Mouse (Mus musculus): ENCODE data around the gene Chaf1a. TPM values are rescaled to one million over a fixed set of nuclear protein-coding genes. Genes with fewer than 3 reads are reported as not detected.
A peak's percentile ranks its signal among the peaks of the same experiment; 100 is the strongest.
"Not testable (repeated sequence)": the region's sequence is repeated elsewhere in the genome, so short reads cannot be mapped to it uniquely, and the experiment has no call there.

The Chaf1a gene
- polyA plus RNA-seq, 1 experiment from 2014 or later: 5.0 TPM

- Histone ChIP-seq H3K9ac (ENCODE audit: low read length) (no peak overlapping the region), H3K27me3 (ENCODE audit: control insufficient read depth, insufficient read depth, low read length) (no peaks in the 10 kb centered on the region), H3K4me2 (replicated peaks; ENCODE audit: low read depth) (no peak overlapping the region), H3K4me3 (ENCODE audit: low read depth, low read length) (no peak overlapping the region), H3K9me3 (ENCODE audit: control insufficient read depth, low read length) (no peaks in the 10 kb centered on the region), H3K36me3 (ENCODE audit: control insufficient read depth, insufficient read depth, low read length) (peaks cover 15% of the 10 kb centered on the region), H3K27ac (replicated peaks) (no peak overlapping the region), H3K4me1 (replicated peaks; ENCODE audit: control insufficient read depth, insufficient read depth) (no peaks in the 10 kb centered on the region)
- WGBS: 43% methylated on average over 4 of the region's 4 CpGs
- no peak for ATAC-seq (ENCODE audit: low FRiP score, low TSS enrichment)
- no peak for DNase-seq (ENCODE audit: low spot score)
- TF ChIP-seq CTCF (IDR thresholded peaks at IDR 0.05; ENCODE audit: low read depth) (no peak), EP300 (optimal IDR thresholded peaks at IDR 0.05) (no peak)
Measured at GRCm38 (mm10) chr17:56055945-56056678, 15.9 kb downstream of the Chaf1a start.

GRCm38 (mm10) chr17:56057381-56058120 is 17.3 kb downstream of the Chaf1a start:
- TF ChIP-seq EP300 (optimal IDR thresholded peaks at IDR 0.05) (no peak), CTCF (IDR thresholded peaks at IDR 0.05; ENCODE audit: low read depth) (peak; percentile 41)
- Histone ChIP-seq H3K9me3 (ENCODE audit: control insufficient read depth, low read length) (no peaks in the 10 kb centered on the region), H3K4me3 (ENCODE audit: low read depth, low read length) (no peak overlapping the region), H3K27ac (replicated peaks) (no peak overlapping the region), H3K4me1 (replicated peaks; ENCODE audit: control insufficient read depth, insufficient read depth) (no peaks in the 10 kb centered on the region), H3K27me3 (ENCODE audit: control insufficient read depth, insufficient read depth, low read length) (no peaks in the 10 kb centered on the region), H3K36me3 (ENCODE audit: control insufficient read depth, insufficient read depth, low read length) (peaks cover 18% of the 10 kb centered on the region), H3K4me2 (replicated peaks; ENCODE audit: low read depth) (no peak overlapping the region), H3K9ac (ENCODE audit: low read length) (no peak overlapping the region)
- DNase-seq (ENCODE audit: low spot score) (no peak), ATAC-seq (ENCODE audit: low FRiP score, low TSS enrichment) (no peak)
- WGBS: 83% methylated on average over 11 of the region's 11 CpGs

GRCm38 (mm10) chr17:56062081-56062480 is 21.8 kb downstream of the Chaf1a start:
- H3K4me1 ChIP-seq (replicated peaks; ENCODE audit: control insufficient read depth, insufficient read depth): no peaks in the 10 kb centered on the region
- H3K9me3 ChIP-seq (ENCODE audit: control insufficient read depth, low read length): no peaks in the 10 kb centered on the region
- no peak for TF ChIP-seq EP300 (optimal IDR thresholded peaks at IDR 0.05)
- no peak for TF ChIP-seq CTCF (IDR thresholded peaks at IDR 0.05; ENCODE audit: low read depth)
- H3K36me3 ChIP-seq (ENCODE audit: control insufficient read depth, insufficient read depth, low read length): peaks cover 36% of the 10 kb centered on the region
- no peak overlapping the region for H3K27ac ChIP-seq (replicated peaks)
- no peak overlapping the region for H3K9ac ChIP-seq (ENCODE audit: low read length)
- DNase-seq (ENCODE audit: low spot score) (no peak), ATAC-seq (ENCODE audit: low FRiP score, low TSS enrichment) (no peak)
- no peaks in the 10 kb centered on the region for H3K27me3 ChIP-seq (ENCODE audit: control insufficient read depth, insufficient read depth, low read length)
- H3K4me2 ChIP-seq (replicated peaks; ENCODE audit: low read depth): no peak overlapping the region
- WGBS: 93% methylated on average over 7 of the region's 7 CpGs
- H3K4me3 ChIP-seq (ENCODE audit: low read depth, low read length): no peak overlapping the region

GRCm38 (mm10) chr17:56065715-56066114 is 25.5 kb downstream of the Chaf1a start:
- DNase-seq (ENCODE audit: low spot score); H3K4me1 ChIP-seq (replicated peaks; ENCODE audit: control insufficient read depth, insufficient read depth); H3K4me3 ChIP-seq (ENCODE audit: low read depth, low read length); H3K9me3 ChIP-seq (ENCODE audit: control insufficient read depth, low read length); H3K4me2 ChIP-seq (replicated peaks; ENCODE audit: low read depth); H3K27me3 ChIP-seq (ENCODE audit: control insufficient read depth, insufficient read depth, low read length); ATAC-seq (ENCODE audit: low FRiP score, low TSS enrichment); H3K27ac ChIP-seq (replicated peaks); H3K9ac ChIP-seq (ENCODE audit: low read length): not testable (repeated sequence)
- WGBS: 72% methylated on average over 6 of the region's 6 CpGs
- peak; percentile 51 for TF ChIP-seq CTCF (IDR thresholded peaks at IDR 0.05; ENCODE audit: low read depth)
- H3K36me3 ChIP-seq (ENCODE audit: control insufficient read depth, insufficient read depth, low read length): peaks cover 50% of the 10 kb centered on the region

GRCm38 (mm10) chr17:56066451-56066850 is 26.2 kb downstream of the Chaf1a start:
- DNase-seq (ENCODE audit: low spot score): no peak
- ATAC-seq (ENCODE audit: low FRiP score, low TSS enrichment): no peak
- Histone ChIP-seq H3K9me3 (ENCODE audit: control insufficient read depth, low read length) (no peaks in the 10 kb centered on the region), H3K4me1 (replicated peaks; ENCODE audit: control insufficient read depth, insufficient read depth) (no peaks in the 10 kb centered on the region), H3K27ac (replicated peaks) (no peak overlapping the region), H3K4me2 (replicated peaks; ENCODE audit: low read depth) (no peak overlapping the region), H3K36me3 (ENCODE audit: control insufficient read depth, insufficient read depth, low read length) (peaks cover 55% of the 10 kb centered on the region), H3K27me3 (ENCODE audit: control insufficient read depth, insufficient read depth, low read length) (no peaks in the 10 kb centered on the region), H3K4me3 (ENCODE audit: low read depth, low read length) (no peak overlapping the region), H3K9ac (ENCODE audit: low read length) (no peak overlapping the region)
- TF ChIP-seq EP300 (optimal IDR thresholded peaks at IDR 0.05) (no peak), CTCF (IDR thresholded peaks at IDR 0.05; ENCODE audit: low read depth) (no peak)

GRCm38 (mm10) chr17:56069066-56069465 is 28.8 kb downstream of the Chaf1a start:
- TF ChIP-seq EP300 (optimal IDR thresholded peaks at IDR 0.05): no peak
- TF ChIP-seq CTCF (IDR thresholded peaks at IDR 0.05; ENCODE audit: low read depth): no peak
- Histone ChIP-seq H3K4me2 (replicated peaks; ENCODE audit: low read depth) (no peak overlapping the region), H3K4me3 (ENCODE audit: low read depth, low read length) (no peak overlapping the region), H3K27ac (replicated peaks) (no peak overlapping the region), H3K4me1 (replicated peaks; ENCODE audit: control insufficient read depth, insufficient read depth) (peaks cover 2% of the 10 kb centered on the region; the same call in 1 of the 2 replicates), H3K36me3 (ENCODE audit: control insufficient read depth, insufficient read depth, low read length) (peaks cover 51% of the 10 kb centered on the region), H3K9me3 (ENCODE audit: control insufficient read depth, low read length) (no peaks in the 10 kb centered on the region), H3K9ac (ENCODE audit: low read length) (no peak overlapping the region), H3K27me3 (ENCODE audit: control insufficient read depth, insufficient read depth, low read length) (no peaks in the 10 kb centered on the region)
- DNase-seq (ENCODE audit: low spot score) (no peak), ATAC-seq (ENCODE audit: low FRiP score, low TSS enrichment) (no peak)
- WGBS: 95% methylated on average over 14 of the region's 14 CpGs
